Mouse (Mus musculus) forebrain, embryonic 10.5 days (tissue): Measurements from ENCODE around the gene Vars2. TPM values are rescaled to one million over a fixed set of nuclear protein-coding genes. Genes with fewer than 3 reads are reported as not detected.

Source experiments
- DNase-seq: peaks from one replicate; pipeline ENCODE4 v3.0.0-alpha.2; 2017; ENCODE audit warnings: low spot score; ENCODE audit errors: extremely low spot score
- H3K27ac ChIP-seq: fragments of 300-500 bp; sonication (generic); 2 replicates; pipeline ENCODE4 v1.5.1; 2016; ENCODE audit warnings: mild to moderate bottlenecking
- H3K27me3 ChIP-seq: fragments of 300-500 bp; sonication (generic); 2 replicates; pipeline ENCODE4 v1.6.1; 2016; ENCODE audit warnings: mild to moderate bottlenecking; ENCODE audit not compliant: poor library complexity, severe bottlenecking
- H3K36me3 ChIP-seq: fragments of 300-500 bp; sonication (generic); replicated peaks from 2 replicates; pipeline ENCODE4 v1.6.1; 2016; ENCODE audit warnings: mild to moderate bottlenecking, moderate library complexity
- H3K4me1 ChIP-seq: fragments of 300-500 bp; sonication (generic); 2 replicates; pipeline ENCODE4 v1.6.1; 2016
- H3K4me3 ChIP-seq: fragments of 300-500 bp; sonication (generic); 2 replicates; pipeline ENCODE4 v1.5.1; 2016; ENCODE audit warnings: mild to moderate bottlenecking, moderate library complexity
- H3K9me3 ChIP-seq: fragments of 300-500 bp; sonication (generic); 2 replicates; pipeline ENCODE4 v1.6.1; 2016; ENCODE audit warnings: mild to moderate bottlenecking, moderate library complexity
- WGBS: fragments of 180-500 bp; shearing (Covaris S2); methylation state at CpG from one replicate; pipeline ENCODE4 v1.1.7; 2016; 5-methylcytosine and 5-hydroxymethylcytosine counted together
- polyA plus RNA-seq: library from polyadenylated mRNA; unstranded; fragments of >200 nt; fragmentation: Nextera tagmentation; extraction: Ambion mirVana; gene quantifications from 2 replicates; pipeline ENCODE4 v1.2.1, GENCODE M21; 2016

The Vars2 gene
- 19.3 and 20.2 TPM in 2 replicates for polyA plus RNA-seq

GRCm38 (mm10) chr17:35667334-35668065, at the start of gene Vars2:
TSS of gene Vars2 (minus strand) at chr17:35667592.
- DNase-seq = peak; percentile 95
- H3K27ac ChIP-seq = peak within 1 kb of the TSS; percentile 94
- WGBS = under 1% methylated on average over 61 of the region's 61 CpGs
- peak within 1 kb of the TSS; percentile 60 for H3K4me3 ChIP-seq
- peaks cover 31% of the 10 kb centered on the region for H3K4me1 ChIP-seq
- H3K36me3 ChIP-seq = peaks cover 57% of the 10 kb centered on the region
- H3K9me3 ChIP-seq = no peaks in the 10 kb centered on the region
- no peaks in the 10 kb centered on the region for H3K27me3 ChIP-seq

DNA sequence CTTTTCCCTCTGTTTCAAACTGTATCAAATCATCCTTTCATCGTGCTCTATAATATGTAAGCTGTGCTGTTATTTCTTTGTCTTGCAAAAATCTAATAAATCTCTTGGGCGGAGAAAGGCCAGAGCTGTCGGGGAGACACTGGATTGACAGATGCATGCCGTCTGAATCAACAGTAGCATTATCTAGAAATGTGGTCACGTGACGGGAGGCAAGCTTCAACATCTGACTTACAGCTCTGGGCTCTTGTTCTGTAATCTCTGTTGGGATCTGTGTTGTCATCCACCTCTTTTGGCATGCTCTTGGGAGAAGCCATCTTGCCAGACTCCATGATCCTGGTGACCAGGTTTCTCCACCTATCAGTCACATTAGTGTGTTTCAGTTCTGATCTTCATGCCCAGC, 49.7 kb upstream of the Vars2 start:
- DNase-seq = no peak
- Histone ChIP-seq H3K27ac (no peak overlapping the region), H3K4me1 (peaks cover 28% of the 10 kb centered on the region), H3K9me3 (peaks cover 6% of the 10 kb centered on the region; the same call in 1 of the 2 replicates), H3K36me3 (no peaks in the 10 kb centered on the region), H3K4me3 (no peak overlapping the region), H3K27me3 (peaks cover 6% of the 10 kb centered on the region)
- WGBS = 94% methylated on average over 6 of the region's 6 CpGs

- Histone ChIP-seq H3K4me1 (peaks cover 31% of the 10 kb centered on the region), H3K4me3 (no peak overlapping the region), H3K36me3 (no peaks in the 10 kb centered on the region), H3K27me3 (no peaks in the 10 kb centered on the region; the same call in 1 of the 2 replicates), H3K9me3 (peaks cover 6% of the 10 kb centered on the region; the same call in 1 of the 2 replicates), H3K27ac (no peak overlapping the region)
- 92% methylated on average over 3 of the region's 3 CpGs for WGBS
- no peak for DNase-seq
These were observed 48.7 kb upstream of the Vars2 start for GRCm38 (mm10) chr17:35716114-35716513.

DNA sequence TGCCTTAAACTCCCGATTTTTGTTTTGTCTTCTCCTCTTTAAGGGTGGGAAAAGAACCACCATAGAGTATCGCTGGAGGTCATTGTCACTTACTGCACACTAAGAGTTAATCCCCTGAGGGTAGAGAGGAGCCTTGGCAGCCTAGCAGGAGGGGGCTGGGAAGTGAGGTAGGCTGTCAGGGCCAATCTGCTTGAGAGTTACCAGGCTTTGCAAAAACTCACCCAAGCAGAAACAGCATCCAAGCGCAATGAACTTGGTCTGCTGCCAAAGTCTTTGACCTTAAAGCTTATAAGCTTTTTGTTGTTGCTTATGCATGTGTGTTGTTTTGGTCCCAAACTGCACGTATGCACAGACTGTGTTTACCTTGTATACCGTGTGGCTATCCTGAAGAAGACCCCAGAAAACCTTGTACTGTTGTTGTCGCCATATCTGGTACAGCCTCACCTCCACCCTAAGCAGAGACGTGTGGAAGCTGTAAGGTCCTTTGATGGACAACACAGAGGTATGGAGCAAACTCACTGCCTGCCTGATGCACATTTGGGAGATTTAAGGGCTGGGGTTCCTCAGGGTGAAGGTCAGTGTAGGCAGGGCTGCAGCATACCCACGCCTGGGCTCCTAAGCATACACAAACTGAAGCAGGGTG, 43.4 kb upstream of the Vars2 start:
- no peaks in the 10 kb centered on the region for H3K27me3 ChIP-seq
- H3K4me1 ChIP-seq = peaks cover 42% of the 10 kb centered on the region
- WGBS = 31% methylated on average over 8 of the region's 8 CpGs
- peak; percentile 70 for DNase-seq
- peak overlapping the region; percentile 29 for H3K4me3 ChIP-seq
- peak overlapping the region; percentile 90 for H3K27ac ChIP-seq
- H3K9me3 ChIP-seq = no peaks in the 10 kb centered on the region
- no peaks in the 10 kb centered on the region for H3K36me3 ChIP-seq

DNA sequence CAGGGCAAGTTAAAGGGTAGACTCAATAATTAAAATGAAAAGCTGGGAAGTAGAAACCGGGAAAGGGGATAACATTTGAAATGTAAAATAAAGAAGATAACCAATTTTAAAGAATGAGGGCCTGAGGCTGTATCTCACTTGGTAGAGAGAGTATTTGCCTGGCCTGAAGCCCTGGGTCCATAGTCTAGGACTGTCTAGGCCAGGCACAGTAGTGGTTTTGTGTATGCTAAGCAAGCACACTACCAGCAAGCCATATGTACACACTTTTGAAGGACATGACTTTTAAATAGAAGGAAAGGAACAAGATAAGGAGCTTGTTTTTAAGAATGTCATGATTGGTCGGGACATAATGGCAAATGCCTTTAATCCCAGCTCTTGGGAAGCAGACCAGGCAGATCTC, 41.2 kb upstream of the Vars2 start:
- WGBS = 83% methylated on average over 2 of the region's 2 CpGs
- Histone ChIP-seq H3K4me1 (peaks cover 64% of the 10 kb centered on the region), H3K36me3 (no peaks in the 10 kb centered on the region), H3K9me3 (no peaks in the 10 kb centered on the region), H3K27ac (no peak overlapping the region), H3K27me3 (peaks cover 6% of the 10 kb centered on the region), H3K4me3 (no peak overlapping the region)
- DNase-seq = no peak

GRCm38 (mm10) chr17:35707929-35708328, 40.5 kb upstream of the Vars2 start:
- 72% methylated on average over 7 of the region's 7 CpGs for WGBS
- no peak for DNase-seq
- Histone ChIP-seq H3K4me1 (peaks cover 68% of the 10 kb centered on the region), H3K4me3 (no peak overlapping the region), H3K36me3 (no peaks in the 10 kb centered on the region), H3K27ac (no peak overlapping the region), H3K27me3 (peaks cover 7% of the 10 kb centered on the region), H3K9me3 (no peaks in the 10 kb centered on the region)

- WGBS = 23% methylated on average over 4 of the region's 4 CpGs
- H3K36me3 ChIP-seq = no peaks in the 10 kb centered on the region
- H3K27me3 ChIP-seq = peaks cover 27% of the 10 kb centered on the region
- peak; percentile 51 for DNase-seq
- H3K9me3 ChIP-seq = no peaks in the 10 kb centered on the region
- peak overlapping the region; percentile 99 for H3K27ac ChIP-seq
- H3K4me3 ChIP-seq = no peak overlapping the region
- peaks cover 72% of the 10 kb centered on the region for H3K4me1 ChIP-seq
These were observed 38.4 kb upstream of the Vars2 start for GRCm38 (mm10) chr17:35705836-35706235.

DNA sequence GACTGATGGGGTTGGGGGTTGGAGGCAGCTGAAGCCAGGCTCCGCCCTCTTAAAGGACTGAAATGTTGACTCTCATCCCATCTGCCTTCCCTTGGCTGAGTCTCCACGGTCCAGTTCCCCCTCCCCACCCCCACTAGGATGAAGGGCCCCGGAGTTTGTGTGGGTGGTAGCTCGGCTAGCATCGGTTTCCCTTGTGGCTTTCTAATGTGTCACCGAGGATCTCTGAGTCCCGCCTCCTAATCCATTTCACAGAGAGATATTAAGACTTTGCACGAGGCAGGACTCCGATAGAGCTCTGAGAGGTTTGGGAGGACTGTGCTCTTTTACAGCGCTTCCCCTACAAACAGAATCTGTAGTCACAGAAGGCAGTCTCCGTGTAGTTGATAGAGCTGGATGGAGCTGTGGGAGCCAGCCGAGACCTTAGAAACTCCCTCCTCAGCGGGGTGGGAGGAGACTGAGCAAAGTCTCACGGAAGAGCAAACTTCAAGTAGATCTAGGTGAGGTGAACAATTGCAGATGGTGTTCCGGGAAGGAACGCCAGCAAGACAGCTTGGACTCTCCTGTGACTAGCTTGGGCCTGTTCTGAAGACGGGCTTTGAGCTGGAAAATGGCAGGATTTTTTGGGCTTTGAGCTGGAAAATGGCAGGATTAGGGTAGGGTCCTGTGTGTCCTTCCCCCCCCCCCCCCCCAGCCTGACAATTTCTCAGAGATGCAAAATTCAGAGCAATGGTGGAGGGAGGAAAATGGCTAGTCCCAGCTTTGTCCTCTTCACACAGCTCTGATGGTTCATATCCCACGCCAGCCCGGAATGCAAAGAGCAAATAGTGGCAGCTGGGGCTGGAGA, 37.5 kb upstream of the Vars2 start, which contains the start of gene Ddr1:
TSS of gene Ddr1 (minus strand) at position 1 of the 844 bp plus-strand sequence.
- H3K36me3 ChIP-seq = peaks cover 2% of the 10 kb centered on the region
- 3% methylated on average over 19 of the region's 19 CpGs for WGBS
- no peaks in the 10 kb centered on the region for H3K9me3 ChIP-seq
- peak within 1 kb of the TSS; percentile 64 for H3K4me3 ChIP-seq
- peaks cover 72% of the 10 kb centered on the region for H3K4me1 ChIP-seq
- peak within 1 kb of the TSS; percentile 99 for H3K27ac ChIP-seq
- H3K27me3 ChIP-seq = peaks cover 37% of the 10 kb centered on the region
- peak; percentile 83 for DNase-seq

- Histone ChIP-seq H3K36me3 (peaks cover 12% of the 10 kb centered on the region), H3K4me3 (peak overlapping the region; percentile 64), H3K27me3 (peaks cover 45% of the 10 kb centered on the region), H3K27ac (peak overlapping the region; percentile 99), H3K4me1 (peaks cover 82% of the 10 kb centered on the region), H3K9me3 (no peaks in the 10 kb centered on the region)
- DNase-seq = peak; percentile 92
- 0% methylated on average over 14 of the region's 14 CpGs for WGBS
These were observed 36.4 kb upstream of the Vars2 start for GRCm38 (mm10) chr17:35703751-35704271.

- H3K9me3 ChIP-seq = no peaks in the 10 kb centered on the region
- no peak for DNase-seq
- peak overlapping the region; percentile 99 for H3K27ac ChIP-seq
- peak overlapping the region; percentile 64 for H3K4me3 ChIP-seq
- H3K4me1 ChIP-seq = peaks cover 86% of the 10 kb centered on the region
- H3K36me3 ChIP-seq = peaks cover 12% of the 10 kb centered on the region
- 5% methylated on average over 2 of the region's 2 CpGs for WGBS
- peaks cover 49% of the 10 kb centered on the region for H3K27me3 ChIP-seq
These were observed 35.7 kb upstream of the Vars2 start for GRCm38 (mm10) chr17:35703065-35703464.

- H3K4me3 ChIP-seq = peak overlapping the region; percentile 64
- H3K27me3 ChIP-seq = peaks cover 53% of the 10 kb centered on the region
- H3K9me3 ChIP-seq = no peaks in the 10 kb centered on the region
- peaks cover 12% of the 10 kb centered on the region for H3K36me3 ChIP-seq
- DNase-seq = peak; percentile 41
- peaks cover 88% of the 10 kb centered on the region for H3K4me1 ChIP-seq
- WGBS = 6% methylated on average over 4 of the region's 4 CpGs
- peak overlapping the region; percentile 99 for H3K27ac ChIP-seq
These were observed 35.2 kb upstream of the Vars2 start for GRCm38 (mm10) chr17:35702605-35703004.

DNA sequence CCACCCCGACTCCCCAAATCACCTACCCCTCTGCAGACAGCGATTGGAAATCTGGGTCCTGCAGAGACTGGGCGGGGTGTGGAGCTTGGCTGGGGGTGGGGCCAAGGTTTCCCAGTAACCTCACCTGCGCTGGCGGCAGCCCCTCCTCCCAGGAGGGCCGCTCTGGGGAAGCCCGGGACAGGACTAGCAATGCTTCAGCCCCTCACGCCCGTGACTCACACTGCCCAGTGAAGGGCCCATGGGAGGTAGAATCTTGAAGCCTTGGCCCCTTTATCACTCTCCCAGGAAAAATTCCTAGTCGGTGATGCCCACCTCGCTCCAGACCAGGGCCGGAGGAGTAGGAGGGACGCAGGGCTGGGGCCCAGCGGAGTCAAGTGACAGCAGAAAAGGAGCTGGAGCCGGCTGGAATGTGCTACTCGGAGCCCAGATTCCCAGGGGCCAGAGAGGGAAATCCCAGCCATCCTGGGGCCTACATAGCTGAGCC, 34.6 kb upstream of the Vars2 start:
- Histone ChIP-seq H3K27ac (peak overlapping the region; percentile 99), H3K27me3 (peaks cover 57% of the 10 kb centered on the region), H3K4me3 (peak overlapping the region; percentile 64), H3K36me3 (peaks cover 12% of the 10 kb centered on the region), H3K4me1 (peaks cover 94% of the 10 kb centered on the region), H3K9me3 (no peaks in the 10 kb centered on the region)
- WGBS = under 1% methylated on average over 16 of the region's 16 CpGs
- DNase-seq = peak; percentile 64
